Mouse (Mus musculus) megakaryocyte, embryonic 14.5 days (primary cell): Measurements from ENCODE around the gene Mylk4. TPM values are rescaled to one million over a fixed set of nuclear protein-coding genes. Genes with fewer than 3 reads are reported as not detected.
A peak's percentile ranks its signal among the peaks of the same experiment; 100 is the strongest.

Experiments used
- H3K27me3 ChIP-seq: replicated peaks from 2 replicates; pipeline ENCODE3; 2012; ENCODE audit warnings: inconsistent platforms
- H3K36me3 ChIP-seq: replicated peaks from 2 replicates; pipeline ENCODE3; 2012; ENCODE audit warnings: low read length, inconsistent platforms, mixed read lengths
- H3K4me1 ChIP-seq: 2 replicates; pipeline ENCODE4 v1.6.1; 2012; ENCODE audit warnings: inconsistent platforms
- H3K4me3 ChIP-seq: replicated peaks from 2 replicates; pipeline ENCODE3; 2012; ENCODE audit warnings: moderate library complexity, mild to moderate bottlenecking, inconsistent platforms
- H3K9me3 ChIP-seq: 2 replicates; pipeline ENCODE4 v1.6.1; 2012; ENCODE audit warnings: inconsistent platforms
- FLI1 ChIP-seq: IDR thresholded peaks from 2 replicates; pipeline ENCODE4 v1.6.1; 2012; ENCODE audit warnings: low read length, inconsistent platforms, mixed read lengths
- GATA1 ChIP-seq: IDR thresholded peaks from 3 replicates; pipeline ENCODE4 v1.6.1; 2012; ENCODE audit warnings: mixed read lengths, low read length, inconsistent platforms, borderline replicate concordance
- polyA plus RNA-seq: library from polyadenylated mRNA; stranded (reverse); fragments of >175 nt; gene quantifications from 2 replicates; pipeline ENCODE4 v1.2.3, GENCODE M21; 2012; ENCODE audit warnings: low replicate concordance; ENCODE audit not compliant: insufficient read depth

The Mylk4 gene
- polyA plus RNA-seq: not detected in 2 replicates

DNA sequence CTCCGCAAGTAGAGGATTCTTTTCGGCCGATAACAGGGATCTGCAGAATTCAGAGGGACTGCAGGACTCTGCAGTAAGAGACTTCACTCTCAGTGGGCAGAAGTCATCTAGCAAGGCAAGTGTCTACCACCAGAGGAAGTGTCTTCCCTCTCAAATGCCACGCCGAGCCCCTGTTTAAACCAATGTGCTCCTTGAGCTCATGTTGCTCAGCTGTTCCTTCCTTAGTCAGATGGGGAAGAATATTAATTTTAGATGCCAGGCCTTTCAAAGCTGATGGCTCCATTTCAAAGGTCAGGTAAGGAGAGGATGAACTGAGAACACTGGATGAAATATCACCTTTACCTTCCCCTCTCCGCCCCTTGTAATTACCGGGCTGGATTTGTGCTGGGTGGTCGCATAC is at the start of gene Mylk4:
Gene Mylk4 (minus strand): TSS at position 139 of the 400 bp plus-strand sequence.
- H3K4me1 ChIP-seq: 0 out of 2 replicates have a peak, but pooled peaks cover 4% of the 10 kb centered on the region
- peaks cover 4% of the 10 kb centered on the region for H3K27me3 ChIP-seq
- H3K9me3 ChIP-seq: no peaks in the 10 kb centered on the region
- H3K36me3 ChIP-seq: no peaks in the 10 kb centered on the region
- TF ChIP-seq FLI1 (no peak), GATA1 (no peak)
- H3K4me3 ChIP-seq: no peak within 1 kb of the TSS

DNA sequence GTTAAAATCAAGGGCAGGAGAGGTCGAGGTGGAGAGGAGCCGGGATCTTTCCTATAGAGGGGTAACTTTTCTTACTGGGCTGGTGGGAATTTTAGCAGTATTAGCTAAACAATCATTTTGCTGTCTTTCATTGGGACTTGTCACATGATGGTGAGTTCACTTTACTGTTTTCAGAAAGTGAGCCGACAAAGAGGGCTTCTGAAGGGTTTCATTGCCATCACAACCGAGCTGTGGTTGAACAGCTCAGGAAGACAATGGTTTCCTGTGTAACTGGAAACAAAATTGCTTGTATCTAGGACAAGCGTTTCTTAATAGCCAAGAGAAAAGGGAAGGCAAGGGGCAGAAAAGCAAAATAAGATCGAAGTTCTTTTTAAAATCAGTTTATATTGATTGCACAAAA is 49.5 kb upstream of the Mylk4 start:
- Histone ChIP-seq H3K27me3 (no peaks in the 10 kb centered on the region), H3K4me3 (peak overlapping the region; percentile 28), H3K4me1 (peaks cover 98% of the 10 kb centered on the region), H3K9me3 (no peaks in the 10 kb centered on the region), H3K36me3 (no peaks in the 10 kb centered on the region)
- TF ChIP-seq FLI1: no peak

DNA sequence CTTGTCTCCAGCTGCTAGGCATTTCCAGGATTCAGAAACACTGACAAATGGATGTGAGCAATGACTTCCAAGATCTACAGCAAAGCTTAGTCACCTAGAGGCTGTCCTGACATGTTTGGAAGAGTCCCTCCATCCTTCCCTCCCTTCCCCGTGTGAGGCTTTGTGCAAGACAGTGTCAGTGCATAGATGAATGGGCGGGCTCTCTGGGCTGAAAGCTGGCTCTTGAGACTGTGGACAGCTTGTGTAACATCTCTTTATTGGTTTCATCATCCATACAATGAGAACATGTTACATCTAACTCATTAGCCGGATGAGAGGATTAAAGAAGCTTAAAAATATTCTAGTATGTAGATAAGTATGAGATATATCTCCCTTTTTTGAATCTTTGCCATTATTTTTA is 49.0 kb upstream of the Mylk4 start:
- H3K4me1 ChIP-seq: peaks cover 98% of the 10 kb centered on the region
- H3K27me3 ChIP-seq: no peaks in the 10 kb centered on the region
- H3K36me3 ChIP-seq: no peaks in the 10 kb centered on the region
- no peaks in the 10 kb centered on the region for H3K9me3 ChIP-seq
- no peak for TF ChIP-seq GATA1
- no peak for TF ChIP-seq FLI1
- H3K4me3 ChIP-seq: peak overlapping the region; percentile 72

DNA sequence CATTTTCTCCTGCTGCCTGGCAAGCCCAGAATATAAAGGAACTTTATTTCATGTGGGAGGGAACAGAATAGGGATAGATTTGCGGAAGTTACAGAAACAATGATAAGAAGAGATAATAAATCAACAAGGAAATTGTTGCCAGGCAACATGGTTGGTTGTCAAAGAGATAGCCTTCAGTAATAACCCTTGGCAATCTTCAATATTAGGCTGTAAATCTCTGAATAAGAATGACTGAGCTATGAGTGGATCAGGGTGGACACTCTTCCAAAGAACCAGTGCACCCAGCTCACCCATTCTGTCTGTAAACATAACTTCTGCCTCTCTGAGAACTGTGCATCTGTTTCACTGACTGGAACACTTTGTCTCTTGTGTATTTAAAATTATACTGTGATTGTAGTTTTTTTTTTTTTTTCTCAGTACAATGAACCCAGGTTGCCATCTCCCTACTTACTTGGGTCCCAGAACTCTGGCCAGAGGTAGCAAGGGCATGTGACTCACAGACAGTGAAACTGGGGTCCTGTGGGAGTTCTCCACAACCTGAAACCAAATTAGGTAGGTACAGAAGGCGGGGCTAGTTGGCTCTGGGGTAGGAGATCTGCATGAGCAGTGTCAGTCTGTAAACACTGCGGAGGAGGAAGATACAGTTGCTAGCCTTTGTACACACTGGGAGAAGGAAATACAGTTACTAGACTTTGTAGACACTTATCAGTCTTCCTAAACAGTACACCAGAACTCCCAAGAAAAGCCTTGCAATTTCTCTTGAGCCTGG is 47.9 kb upstream of the Mylk4 start:
- H3K36me3 ChIP-seq: no peaks in the 10 kb centered on the region
- TF ChIP-seq GATA1: no peak
- TF ChIP-seq FLI1: no peak
- H3K9me3 ChIP-seq: no peaks in the 10 kb centered on the region
- H3K4me1 ChIP-seq: peaks cover 94% of the 10 kb centered on the region
- no peak overlapping the region for H3K4me3 ChIP-seq
- no peaks in the 10 kb centered on the region for H3K27me3 ChIP-seq

DNA sequence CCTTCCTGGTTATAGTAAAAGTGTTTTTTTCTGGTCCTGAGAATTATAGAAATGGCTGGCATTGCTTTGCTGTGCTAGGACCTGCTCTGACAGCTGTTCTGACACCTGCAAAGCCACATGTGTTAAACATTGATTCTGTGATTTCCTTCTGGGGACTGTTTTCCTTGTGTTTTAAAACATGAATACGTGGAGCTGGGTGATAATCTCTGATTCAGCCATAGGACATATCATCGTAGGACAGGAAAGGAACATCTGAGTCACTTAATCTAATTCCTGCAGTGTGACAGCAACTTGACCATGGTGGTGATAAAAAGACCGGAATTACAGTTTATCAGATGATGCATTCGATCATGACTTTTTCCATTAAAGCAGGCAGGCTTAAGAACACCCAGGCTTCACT is 45.1 kb upstream of the Mylk4 start:
- Histone ChIP-seq H3K9me3 (no peaks in the 10 kb centered on the region), H3K27me3 (no peaks in the 10 kb centered on the region), H3K4me1 (peaks cover 73% of the 10 kb centered on the region), H3K36me3 (peaks cover 3% of the 10 kb centered on the region), H3K4me3 (no peak overlapping the region)
- TF ChIP-seq FLI1 (no peak), GATA1 (no peak)

DNA sequence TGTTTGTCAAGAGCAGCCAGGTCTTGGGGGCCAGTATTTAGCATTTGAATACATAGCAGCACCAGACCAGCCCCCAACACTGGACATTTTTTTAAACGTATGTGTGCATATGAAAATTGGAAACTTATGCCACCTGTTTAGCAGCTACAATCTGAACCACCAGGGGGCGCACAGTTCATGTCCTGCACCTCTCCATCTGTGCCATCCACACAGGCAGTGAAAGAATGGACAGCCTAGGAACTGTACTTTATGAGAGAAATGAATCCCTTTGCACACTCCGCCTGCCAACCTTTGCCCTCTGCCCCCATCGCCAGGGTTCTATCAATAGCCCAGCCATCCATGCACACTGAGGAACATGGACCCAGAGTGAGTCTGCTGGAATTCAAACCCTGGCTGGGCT is 44.2 kb upstream of the Mylk4 start:
- no peaks in the 10 kb centered on the region for H3K27me3 ChIP-seq
- peaks cover 10% of the 10 kb centered on the region for H3K36me3 ChIP-seq
- peaks cover 73% of the 10 kb centered on the region for H3K4me1 ChIP-seq
- H3K9me3 ChIP-seq: no peaks in the 10 kb centered on the region
- H3K4me3 ChIP-seq: no peak overlapping the region
- no peak for TF ChIP-seq FLI1
- TF ChIP-seq GATA1: no peak

DNA sequence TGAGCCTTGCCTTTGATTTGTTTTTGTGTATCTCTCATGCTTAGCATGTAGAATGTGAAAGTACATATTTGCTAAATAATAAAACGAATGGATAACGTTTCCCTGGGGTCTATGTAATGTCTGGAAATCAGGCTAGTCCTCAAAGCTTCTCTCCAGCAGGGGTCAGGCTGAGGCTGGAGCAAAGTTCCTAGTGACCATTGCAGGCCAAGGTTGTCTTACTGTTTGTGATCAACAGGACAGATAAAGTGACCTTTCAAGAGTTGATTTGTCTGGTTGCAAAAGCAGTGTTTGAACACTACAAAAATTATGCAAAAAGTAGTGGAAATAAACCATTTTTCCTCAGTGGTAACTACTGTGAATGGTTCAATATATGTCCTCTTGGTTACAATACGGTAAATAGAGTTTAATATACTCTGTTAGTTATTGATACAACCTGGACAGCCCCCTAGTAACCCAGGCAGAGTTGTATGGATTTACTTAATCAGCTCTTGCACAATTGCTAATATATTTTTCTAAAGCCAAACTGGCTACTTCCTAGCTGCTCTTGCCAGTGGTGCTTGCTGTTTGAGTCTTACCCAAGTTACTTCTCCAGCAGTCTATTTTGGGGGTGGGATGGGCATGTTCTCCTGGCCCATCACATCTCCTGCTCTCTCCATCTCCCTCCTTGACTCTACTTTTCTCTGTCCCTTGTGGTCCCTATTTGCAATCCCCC is 43.5 kb upstream of the Mylk4 start:
- peaks cover 14% of the 10 kb centered on the region for H3K36me3 ChIP-seq
- H3K27me3 ChIP-seq: no peaks in the 10 kb centered on the region
- H3K4me1 ChIP-seq: peaks cover 66% of the 10 kb centered on the region
- TF ChIP-seq GATA1 (no peak), FLI1 (no peak)
- no peaks in the 10 kb centered on the region for H3K9me3 ChIP-seq
- no peak overlapping the region for H3K4me3 ChIP-seq

DNA sequence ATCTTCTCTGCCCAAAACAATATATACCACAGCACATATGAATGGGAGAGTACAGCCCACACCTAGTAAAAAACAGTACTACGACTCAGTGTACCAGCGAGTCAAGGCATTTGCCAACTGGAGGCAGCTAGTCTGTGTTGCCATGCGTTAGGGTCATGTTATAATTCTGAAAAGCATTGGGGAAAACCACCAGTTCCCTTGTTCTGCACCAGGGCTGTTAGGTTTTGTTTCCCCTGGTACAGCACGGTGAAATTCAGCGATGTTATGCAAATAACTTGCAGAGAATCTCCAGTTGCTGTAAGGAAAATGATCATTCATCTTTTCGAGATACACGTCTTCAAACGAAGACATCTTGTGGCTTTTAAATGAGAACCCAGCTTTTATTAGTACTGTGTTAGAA is 41.8 kb upstream of the Mylk4 start:
- no peak for TF ChIP-seq FLI1
- no peak for TF ChIP-seq GATA1

DNA sequence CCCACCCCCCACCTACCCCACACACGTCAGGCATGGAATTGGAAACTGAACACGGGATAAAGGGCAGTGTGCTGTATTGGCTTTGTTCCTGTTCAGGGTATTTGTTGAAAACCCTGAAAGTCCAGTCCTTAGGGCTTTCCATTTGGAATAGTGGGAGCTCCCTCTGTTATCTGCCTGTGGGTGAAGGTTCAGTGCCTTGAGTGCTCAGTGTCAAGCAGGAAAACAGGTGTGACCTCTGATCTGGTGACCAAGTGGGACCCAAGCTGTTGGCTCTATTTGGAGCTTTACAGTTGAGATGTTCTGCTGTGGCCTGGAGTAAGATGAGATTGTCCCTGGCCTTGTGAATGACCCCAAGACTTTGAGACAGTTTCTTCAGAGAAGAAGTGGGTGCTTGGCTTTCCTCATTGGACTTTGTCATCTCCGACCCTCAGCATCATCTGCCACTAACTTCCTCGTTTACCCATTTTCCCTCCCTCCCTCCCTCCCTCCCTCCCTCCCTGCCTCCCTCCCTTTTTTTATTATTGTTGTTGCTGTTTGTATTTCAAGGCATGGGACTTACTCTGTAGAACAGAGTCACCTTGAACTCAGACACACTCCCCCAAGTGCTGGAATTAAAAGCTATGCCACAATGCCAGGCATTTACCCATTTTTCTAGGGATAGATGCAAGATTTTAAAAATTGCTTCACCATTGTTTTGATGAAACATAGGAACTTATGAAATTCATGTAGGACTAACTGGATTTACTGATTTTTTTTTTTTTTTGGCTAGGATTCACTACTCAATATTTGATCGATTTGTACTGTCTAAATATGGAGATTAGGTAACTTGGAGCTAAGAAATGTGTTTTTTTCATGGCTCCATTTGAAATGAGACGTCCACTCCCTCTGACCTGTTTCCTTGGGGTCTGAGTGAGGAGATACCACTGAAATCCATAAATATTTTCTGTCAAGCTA is 40.9 kb upstream of the Mylk4 start:
- Histone ChIP-seq H3K36me3 (peaks cover 40% of the 10 kb centered on the region), H3K4me1 (peaks cover 49% of the 10 kb centered on the region), H3K4me3 (no peak overlapping the region), H3K9me3 (no peaks in the 10 kb centered on the region), H3K27me3 (no peaks in the 10 kb centered on the region)
- no peak for TF ChIP-seq GATA1
- TF ChIP-seq FLI1: no peak

More for the DNA sequence above, 41.8 kb upstream of the Mylk4 start:
- Histone ChIP-seq H3K9me3 (no peaks in the 10 kb centered on the region), H3K27me3 (no peaks in the 10 kb centered on the region), H3K4me3 (no peak overlapping the region), H3K36me3 (peaks cover 31% of the 10 kb centered on the region), H3K4me1 (peaks cover 53% of the 10 kb centered on the region)

DNA sequence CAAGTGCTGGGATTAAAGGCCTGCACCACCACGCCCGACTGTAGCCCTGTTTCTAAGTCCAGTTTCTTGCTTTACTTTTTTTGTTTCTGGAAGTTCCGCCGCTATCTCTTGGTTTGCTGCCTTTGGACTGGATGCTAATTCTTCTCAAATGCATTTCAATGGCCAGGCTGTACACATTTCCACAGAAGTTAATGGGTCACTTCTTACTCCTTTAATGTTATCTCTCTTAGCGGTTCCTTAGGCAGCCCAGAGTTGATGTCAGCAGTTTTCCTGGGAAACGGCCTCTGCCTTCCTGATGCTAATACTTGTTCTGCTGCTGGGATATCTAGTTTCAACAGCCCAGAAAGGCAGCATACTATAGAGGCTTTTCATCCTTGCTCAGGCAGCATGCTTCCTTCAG is 39.4 kb upstream of the Mylk4 start:
- H3K4me3 ChIP-seq: no peak overlapping the region
- no peaks in the 10 kb centered on the region for H3K9me3 ChIP-seq
- H3K36me3 ChIP-seq: peaks cover 55% of the 10 kb centered on the region
- H3K4me1 ChIP-seq: peaks cover 33% of the 10 kb centered on the region
- no peak for TF ChIP-seq GATA1
- no peak for TF ChIP-seq FLI1
- H3K27me3 ChIP-seq: no peaks in the 10 kb centered on the region
